Mouse (Mus musculus) midbrain, embryonic 14.5 days (tissue): ENCODE results near the gene Aff1. TPM values are rescaled to one million over a fixed set of nuclear protein-coding genes. Genes with fewer than 3 reads are reported as not detected.

ENCODE experiments used
- ATAC-seq: fragments of 200-750 bp; cut with Nextera tagmentation; 2 replicates; pipeline ENCODE4 v1.8.0; 2017; ENCODE audit warnings: moderate number of reproducible peaks, moderate library complexity; ENCODE audit not compliant: low FRiP score, low TSS enrichment
- DNase-seq: peaks from one replicate; pipeline ENCODE4 v3.0.0-alpha.2; 2015
- H3K27ac ChIP-seq: fragments of 300-500 bp; sonication (generic); replicated peaks from 2 replicates; pipeline ENCODE4 v1.5.1; 2014; ENCODE audit warnings: mild to moderate bottlenecking, low read depth, low read length, moderate library complexity
- H3K27me3 ChIP-seq: fragments of 300-500 bp; sonication (generic); 2 replicates; pipeline ENCODE4 v1.6.1; 2014; ENCODE audit warnings: low read length, control low read depth, mixed read lengths; ENCODE audit not compliant: control insufficient read depth, insufficient read depth
- H3K36me3 ChIP-seq: fragments of 300-500 bp; sonication (generic); 2 replicates; pipeline ENCODE4 v1.6.1; 2014; ENCODE audit warnings: low read length, control low read depth; ENCODE audit not compliant: control insufficient read depth, insufficient read depth
- H3K4me1 ChIP-seq: fragments of 300-500 bp; sonication (generic); 2 replicates; pipeline ENCODE4 v1.6.1; 2014; ENCODE audit warnings: mild to moderate bottlenecking, antibody characterized with exemption, low read length, control low read depth; ENCODE audit not compliant: control insufficient read depth, insufficient read depth
- H3K4me2 ChIP-seq: fragments of 300-500 bp; sonication (generic); 2 replicates; pipeline ENCODE4 v1.6.1; 2014; ENCODE audit warnings: mild to moderate bottlenecking, low read length, moderate library complexity
- H3K4me3 ChIP-seq: fragments of 300-500 bp; sonication (generic); replicated peaks from 2 replicates; pipeline ENCODE4 v1.5.1; 2014; ENCODE audit warnings: low read depth, low read length
- H3K9ac ChIP-seq: fragments of 300-500 bp; sonication (generic); replicated peaks from 2 replicates; pipeline ENCODE4 v1.6.1; 2014; ENCODE audit warnings: mild to moderate bottlenecking, low read length, moderate library complexity
- H3K9me3 ChIP-seq: fragments of 300-500 bp; sonication (generic); 2 replicates; pipeline ENCODE4 v1.6.1; 2016; ENCODE audit warnings: low read length, control low read depth, mixed read lengths; ENCODE audit not compliant: control insufficient read depth
- WGBS: fragments of 180-500 bp; shearing (Covaris S2); extraction: QIAGEN DNeasy Blood & Tissue Kit; methylation state at CpG from one replicate; pipeline ENCODE4 v1.1.7; 2014; 5-methylcytosine and 5-hydroxymethylcytosine counted together
- polyA plus RNA-seq: library from polyadenylated mRNA; unstranded; fragments of >200 nt; fragmentation: Nextera tagmentation; extraction: Ambion mirVana; gene quantifications from 2 replicates; pipeline ENCODE4 v1.2.1, GENCODE M21; 2014

Aff1 gene
- polyA plus RNA-seq, 1 experiment from 2014 or later: 2.6 TPM

DNA sequence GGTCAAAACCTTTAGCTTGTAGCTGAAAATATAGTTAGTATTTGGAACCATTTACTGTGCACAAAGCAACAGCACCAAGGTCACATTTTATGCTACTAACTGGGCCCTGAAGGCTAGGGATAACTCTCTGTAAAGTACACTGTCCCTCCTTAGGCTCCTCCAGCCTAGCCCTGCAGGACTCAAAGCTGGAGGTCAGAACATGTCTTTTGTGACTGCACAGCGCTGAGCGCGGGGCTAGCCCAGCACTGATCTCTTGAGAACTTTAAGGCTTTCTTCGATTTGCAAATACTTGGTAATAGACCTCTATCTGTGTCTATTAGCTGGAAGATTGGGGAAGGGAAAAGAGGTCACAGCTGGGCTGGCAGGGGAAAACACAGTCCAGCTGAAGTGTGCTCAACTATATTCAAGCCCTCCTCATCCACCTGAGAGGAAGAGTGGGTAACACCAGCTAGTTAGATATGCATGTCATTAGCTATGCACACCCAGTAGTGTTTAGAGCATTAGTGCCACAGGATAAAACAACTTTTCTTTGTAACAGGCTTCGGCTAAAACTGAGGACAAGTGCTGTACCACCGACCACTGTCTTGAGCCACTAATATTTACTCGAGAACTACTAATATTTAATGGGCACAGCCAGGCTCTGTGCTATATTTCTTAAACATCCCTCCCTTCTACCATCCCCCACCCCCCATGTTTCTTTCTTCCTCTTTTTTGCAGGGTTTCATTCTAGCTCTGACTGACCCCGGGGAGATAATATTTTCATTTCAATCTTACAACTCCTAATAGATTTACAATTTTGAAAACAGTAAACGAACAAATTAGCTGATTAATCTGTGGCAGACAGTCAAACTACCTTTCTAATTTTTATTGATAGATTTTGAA lies 33.3 kb downstream of the Aff1 start:
- no peaks in the 10 kb centered on the region for H3K9me3 ChIP-seq
- H3K36me3 ChIP-seq: no peaks in the 10 kb centered on the region
- no peaks in the 10 kb centered on the region for H3K4me1 ChIP-seq
- 56% methylated on average over 9 of the region's 9 CpGs for WGBS
- no peak for ATAC-seq
- no peak for DNase-seq
- no peak overlapping the region for H3K4me3 ChIP-seq
- H3K4me2 ChIP-seq: no peak overlapping the region
- H3K27ac ChIP-seq: no peak overlapping the region
- no peak overlapping the region for H3K9ac ChIP-seq
- no peaks in the 10 kb centered on the region for H3K27me3 ChIP-seq

DNA sequence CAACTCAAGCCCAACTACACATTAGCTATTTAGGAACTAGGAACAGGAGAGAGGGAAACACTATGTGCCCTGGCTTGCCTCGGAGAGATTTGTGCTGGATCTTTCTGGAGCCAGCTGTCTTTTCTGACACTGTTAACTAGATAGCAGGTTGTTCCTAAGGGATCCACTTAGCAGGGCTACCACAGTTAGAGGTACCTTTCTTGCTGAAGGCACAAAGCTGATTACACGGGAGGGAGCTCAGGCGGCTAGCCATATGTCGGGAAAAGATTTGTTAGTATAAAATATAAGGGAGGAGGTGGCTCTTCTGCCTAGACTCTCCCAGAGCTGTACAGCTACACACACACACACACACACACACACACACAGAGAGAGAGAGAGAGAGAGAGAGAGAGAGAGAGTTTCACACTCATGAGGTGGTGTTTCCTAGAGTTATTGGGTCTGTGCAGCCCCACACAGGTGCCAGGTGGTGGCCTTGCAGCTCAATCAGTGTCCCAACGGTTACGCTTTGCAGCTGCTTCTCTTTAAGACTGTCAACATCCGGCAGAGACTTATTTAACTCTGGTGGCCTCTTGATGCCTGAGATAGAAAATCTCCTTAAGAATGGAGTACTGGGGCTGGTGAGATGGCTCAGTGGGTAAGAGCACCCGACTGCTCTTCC lies 34.2 kb downstream of the Aff1 start:
- Histone ChIP-seq H3K27ac (no peak overlapping the region), H3K9ac (no peak overlapping the region), H3K36me3 (no peaks in the 10 kb centered on the region), H3K27me3 (no peaks in the 10 kb centered on the region), H3K4me3 (no peak overlapping the region), H3K4me1 (no peaks in the 10 kb centered on the region), H3K9me3 (no peaks in the 10 kb centered on the region), H3K4me2 (no peak overlapping the region)
- DNase-seq (peak; percentile 52), ATAC-seq (peak; percentile 43; the same call in 1 of the 2 replicates)
- WGBS: 36% methylated on average over 8 of the region's 8 CpGs

DNA sequence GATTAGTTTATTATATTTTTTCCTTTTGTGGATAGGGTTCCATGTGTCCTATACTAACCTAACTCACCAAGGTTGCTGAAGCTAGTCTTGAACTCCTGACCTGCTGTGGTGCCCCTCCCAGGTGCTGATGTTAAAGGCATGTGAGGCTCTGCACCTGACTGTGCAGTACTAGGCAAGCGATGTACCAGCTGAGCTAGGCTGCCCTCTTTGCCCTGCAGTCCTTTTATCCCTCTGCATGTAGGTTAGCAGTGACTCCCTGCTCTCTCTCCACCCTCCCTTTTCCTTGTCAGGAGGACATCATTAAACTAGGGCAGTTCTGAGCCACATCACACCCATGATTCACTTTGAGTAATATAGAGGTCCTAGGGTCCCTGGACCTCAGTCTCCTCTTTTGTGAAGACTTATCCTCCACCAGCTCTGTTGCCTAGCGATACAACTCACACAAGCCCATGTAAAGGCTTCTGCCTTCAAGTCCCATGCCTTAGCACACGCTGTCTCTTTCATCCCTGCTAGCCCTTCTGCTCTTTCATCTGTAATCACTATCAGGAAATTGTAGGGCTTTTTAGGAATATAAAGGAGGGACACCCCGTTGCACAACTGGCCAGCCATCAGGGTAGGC lies 35.7 kb downstream of the Aff1 start:
- DNase-seq (no peak), ATAC-seq (no peak)
- Histone ChIP-seq H3K4me2 (no peak overlapping the region), H3K4me3 (no peak overlapping the region), H3K9ac (no peak overlapping the region), H3K9me3 (no peaks in the 10 kb centered on the region), H3K4me1 (no peaks in the 10 kb centered on the region), H3K36me3 (no peaks in the 10 kb centered on the region), H3K27ac (no peak overlapping the region), H3K27me3 (no peaks in the 10 kb centered on the region)
- WGBS: 62% methylated on average over 4 of the region's 4 CpGs

DNA sequence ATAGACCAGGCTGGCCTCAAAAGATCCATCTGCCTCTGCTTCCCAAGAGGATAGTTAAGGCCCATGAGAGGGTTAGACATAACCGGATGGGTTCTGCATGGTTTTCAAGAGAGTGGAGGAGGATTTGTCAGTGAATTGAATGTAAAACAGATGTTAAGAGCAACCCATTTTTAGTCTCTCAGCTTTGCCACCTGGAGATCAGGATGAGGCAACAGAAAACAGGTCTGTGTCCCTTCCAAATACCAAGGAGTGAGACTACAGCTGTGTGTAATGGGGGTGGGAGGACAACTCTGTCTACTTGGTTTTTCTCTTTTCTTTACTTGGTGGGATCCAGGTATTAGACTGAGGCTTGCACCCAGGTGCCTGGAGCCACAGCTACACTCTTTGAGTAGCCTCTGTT lies 37.1 kb downstream of the Aff1 start:
- Histone ChIP-seq H3K27me3 (no peaks in the 10 kb centered on the region), H3K36me3 (no peaks in the 10 kb centered on the region), H3K9me3 (no peaks in the 10 kb centered on the region), H3K4me2 (no peak overlapping the region), H3K4me3 (no peak overlapping the region), H3K9ac (no peak overlapping the region), H3K27ac (no peak overlapping the region), H3K4me1 (no peaks in the 10 kb centered on the region)
- DNase-seq (no peak), ATAC-seq (no peak)
- 70% methylated on average over 1 of the region's 1 CpGs for WGBS

DNA sequence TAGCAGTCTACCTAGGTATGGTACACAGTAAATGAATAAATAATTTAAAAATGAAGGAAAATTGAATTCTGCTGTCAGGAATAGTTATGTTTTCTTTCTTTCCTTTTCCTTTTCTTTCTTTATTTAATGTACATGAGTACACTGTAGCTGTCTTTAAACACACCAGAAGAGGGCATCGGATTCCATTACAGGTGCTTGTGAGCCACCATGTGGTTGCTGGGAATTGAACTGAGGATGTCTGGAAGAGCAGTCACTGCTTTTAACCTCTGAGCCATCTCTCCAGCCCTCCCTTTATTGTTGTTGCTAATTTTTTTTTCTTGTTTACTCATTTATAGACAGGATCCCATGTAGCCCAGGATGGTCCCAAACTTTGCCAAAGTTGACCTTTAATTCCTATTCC lies 38.0 kb downstream of the Aff1 start:
- Histone ChIP-seq H3K27me3 (no peaks in the 10 kb centered on the region), H3K27ac (no peak overlapping the region), H3K4me1 (no peaks in the 10 kb centered on the region), H3K9me3 (no peaks in the 10 kb centered on the region), H3K9ac (no peak overlapping the region), H3K4me2 (no peak overlapping the region), H3K36me3 (no peaks in the 10 kb centered on the region), H3K4me3 (no peak overlapping the region)
- no peak for DNase-seq
- ATAC-seq: no peak
- 96% methylated on average over 1 of the region's 1 CpGs for WGBS

DNA sequence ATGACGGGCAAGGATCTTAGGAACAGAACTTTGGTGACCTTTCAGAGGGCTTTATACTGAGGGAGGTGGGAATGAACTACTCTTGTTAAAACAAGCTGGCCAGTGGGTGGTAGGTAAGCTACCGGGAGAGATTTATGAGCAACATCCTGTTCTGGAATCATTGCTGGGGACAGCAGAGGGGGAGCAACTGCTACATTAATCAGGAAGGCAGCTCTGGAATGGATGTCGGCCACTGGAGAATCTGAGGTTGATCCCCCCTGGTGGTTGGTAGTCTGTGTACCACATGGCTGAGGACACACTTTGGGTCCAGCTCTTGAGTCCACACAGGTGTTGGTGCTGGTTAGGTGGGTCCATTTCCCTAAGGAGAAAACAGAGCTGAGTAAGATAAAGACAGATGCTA lies 38.6 kb downstream of the Aff1 start:
- Histone ChIP-seq H3K4me2 (no peak overlapping the region), H3K9me3 (no peaks in the 10 kb centered on the region), H3K4me1 (no peaks in the 10 kb centered on the region), H3K4me3 (no peak overlapping the region), H3K36me3 (no peaks in the 10 kb centered on the region), H3K9ac (no peak overlapping the region), H3K27me3 (no peaks in the 10 kb centered on the region), H3K27ac (no peak overlapping the region)
- WGBS: 87% methylated on average over 3 of the region's 3 CpGs
- ATAC-seq: no peak
- DNase-seq: no peak

DNA sequence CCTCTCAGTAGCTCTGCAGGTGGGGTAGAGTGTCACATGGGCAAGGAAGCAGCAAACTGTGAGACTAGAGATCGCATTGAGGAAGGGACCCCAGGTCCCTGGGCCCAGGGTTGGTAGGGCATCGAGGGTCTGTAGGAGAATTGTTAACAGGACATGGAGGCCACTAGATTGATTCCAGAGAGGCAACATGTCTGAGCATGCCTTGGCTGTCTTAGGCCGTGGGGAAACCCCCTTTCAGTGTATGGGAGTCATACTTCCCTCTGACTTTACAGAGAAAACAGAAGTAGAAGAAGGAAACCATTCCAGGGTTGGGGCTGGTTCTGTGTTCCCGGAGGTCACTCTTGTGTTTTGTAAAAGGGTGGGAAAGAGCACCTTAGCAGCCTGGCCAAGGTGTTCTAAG lies 40.4 kb downstream of the Aff1 start:
- Histone ChIP-seq H3K27me3 (no peaks in the 10 kb centered on the region), H3K4me2 (no peak overlapping the region), H3K36me3 (no peaks in the 10 kb centered on the region), H3K9me3 (no peaks in the 10 kb centered on the region), H3K27ac (no peak overlapping the region), H3K4me3 (no peak overlapping the region), H3K9ac (no peak overlapping the region), H3K4me1 (no peaks in the 10 kb centered on the region)
- WGBS: 94% methylated on average over 4 of the region's 4 CpGs
- DNase-seq (no peak), ATAC-seq (no peak)

DNA sequence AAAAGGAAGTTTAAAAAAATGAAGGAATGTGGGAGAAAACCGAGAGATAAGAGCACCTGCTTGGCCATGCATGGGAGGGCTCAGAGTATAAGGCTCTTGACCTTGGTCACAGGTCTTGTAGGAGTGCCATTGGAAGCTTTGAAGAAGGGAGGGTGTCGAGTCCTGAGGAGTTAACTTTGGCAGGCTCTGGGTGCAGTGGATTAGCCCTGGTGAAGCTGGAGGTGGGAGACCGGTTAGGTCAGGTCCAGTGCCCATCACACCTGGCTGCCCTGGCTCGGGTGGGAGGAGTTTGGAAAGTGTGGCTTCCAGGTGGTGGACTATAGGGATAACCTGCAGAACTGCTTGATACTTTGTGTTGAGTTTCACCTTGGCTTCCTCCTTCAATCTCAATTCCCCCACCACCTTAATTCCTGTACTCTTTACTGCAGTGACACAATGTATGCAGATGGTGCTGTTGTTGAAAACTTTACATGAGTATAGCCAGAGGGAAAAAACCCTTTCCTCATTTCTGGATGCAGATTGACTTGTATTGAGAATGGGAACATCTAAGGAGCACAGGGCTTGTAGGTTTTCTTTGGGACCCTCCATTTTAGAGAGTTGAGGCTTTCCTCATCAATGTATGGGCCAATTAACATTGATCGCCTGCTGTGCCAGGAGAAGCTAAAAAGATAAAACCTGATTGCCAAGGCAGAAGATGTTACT lies 43.4 kb downstream of the Aff1 start:
- H3K4me2 ChIP-seq: no peak overlapping the region
- no peaks in the 10 kb centered on the region for H3K36me3 ChIP-seq
- H3K27ac ChIP-seq: no peak overlapping the region
- no peak for DNase-seq
- no peaks in the 10 kb centered on the region for H3K4me1 ChIP-seq
- H3K9ac ChIP-seq: no peak overlapping the region
- H3K9me3 ChIP-seq: no peaks in the 10 kb centered on the region
- no peak overlapping the region for H3K4me3 ChIP-seq
- ATAC-seq: no peak
- no peaks in the 10 kb centered on the region for H3K27me3 ChIP-seq
- 74% methylated on average over 5 of the region's 5 CpGs for WGBS
